Mouse (Mus musculus) bone marrow macrophage, adult 2 months (primary cell): ENCODE measurements at regions not wholly inside any gene's neighbourhood (a gene's known extent, or its start where the extent isn't known, plus 50 kb on each side); places are given as distances from the start of the nearest gene placed in this dataset.

Source experiments
- CTCF ChIP-seq: IDR thresholded peaks from 2 replicates; pipeline ENCODE4 v1.5.1; 2012; ENCODE audit warnings: low read depth, mild to moderate bottlenecking, low read length, moderate library complexity
- POLR2A ChIP-seq: IDR thresholded peaks from 2 replicates; pipeline ENCODE4 v1.6.1; 2012; ENCODE audit warnings: mild to moderate bottlenecking, low read depth, low read length, borderline replicate concordance

DNA sequence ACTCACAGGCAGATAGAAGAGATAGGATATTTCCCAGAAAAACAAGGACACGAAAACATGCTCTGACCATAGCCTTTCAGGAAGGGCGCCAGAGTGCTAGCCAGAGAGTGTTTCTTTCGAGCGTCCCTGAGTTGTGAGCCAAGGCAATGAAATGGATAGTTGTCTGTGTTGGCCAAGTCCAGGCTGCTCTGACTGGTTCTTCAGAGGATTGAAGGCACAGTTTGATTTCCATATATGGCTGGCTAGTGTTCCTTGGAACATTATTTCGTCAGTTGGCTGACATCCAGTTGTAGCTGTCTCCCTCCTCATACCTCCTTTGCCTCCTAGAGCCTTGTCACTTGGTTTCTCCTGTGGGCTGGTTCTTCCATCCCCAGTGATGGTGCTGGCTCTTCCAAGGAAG, 451.7 kb upstream of the BB014433 start:
- TF ChIP-seq CTCF = no peak
- TF ChIP-seq POLR2A = no peak
